Mouse (Mus musculus): Measurements from ENCODE around the gene Kcnip4.
A peak's percentile ranks its signal among the peaks of the same experiment; 100 is the strongest.

Kcnip4 gene

DNA sequence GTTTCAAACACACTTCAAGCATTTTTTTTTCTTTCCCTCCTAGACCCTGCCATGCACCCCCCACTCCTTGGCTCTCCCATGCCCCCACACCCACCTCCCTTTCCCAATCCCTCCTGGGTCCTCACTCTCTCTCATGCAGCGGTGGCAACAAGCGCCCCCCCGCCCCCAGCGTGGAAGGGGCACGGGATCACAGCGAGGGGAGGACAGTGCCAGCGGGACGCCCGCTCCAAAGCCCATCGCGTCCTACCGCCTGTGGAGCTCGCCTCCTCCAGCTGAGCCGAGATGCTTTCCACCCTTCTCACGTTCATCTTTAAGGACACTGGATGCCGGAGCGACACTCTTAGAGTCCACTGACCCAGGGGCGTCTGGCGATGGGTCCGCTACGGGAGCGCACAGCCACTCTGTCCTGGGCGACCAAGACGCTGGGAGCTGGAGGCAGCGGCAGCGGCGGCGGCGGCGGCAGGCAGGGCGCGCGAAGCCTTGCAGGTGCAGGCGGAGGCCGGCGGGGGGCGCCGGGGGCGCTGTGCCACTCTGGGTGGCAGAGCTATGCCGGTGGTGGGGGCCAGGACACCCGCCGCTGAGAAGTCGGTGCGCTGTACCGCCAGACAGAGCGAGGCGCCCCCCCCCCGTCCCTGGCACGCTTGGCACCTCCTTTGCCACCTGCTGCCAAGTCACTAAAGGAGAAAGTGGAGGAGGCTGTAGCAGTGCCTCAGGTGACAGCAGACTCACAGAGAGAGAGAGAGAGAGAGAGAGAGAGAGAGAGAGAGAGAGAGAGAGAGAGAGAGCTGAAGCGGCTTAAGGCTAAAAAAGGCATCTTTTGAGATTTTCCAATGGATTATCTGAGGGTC, at the start of gene Kcnip4:
Kcnip4 (minus strand) TSS at position 514 of the 848 bp plus-strand sequence.
- peak; percentile 39 for DNase-seq (ENCODE audit: low read depth, low spot score)

DNA sequence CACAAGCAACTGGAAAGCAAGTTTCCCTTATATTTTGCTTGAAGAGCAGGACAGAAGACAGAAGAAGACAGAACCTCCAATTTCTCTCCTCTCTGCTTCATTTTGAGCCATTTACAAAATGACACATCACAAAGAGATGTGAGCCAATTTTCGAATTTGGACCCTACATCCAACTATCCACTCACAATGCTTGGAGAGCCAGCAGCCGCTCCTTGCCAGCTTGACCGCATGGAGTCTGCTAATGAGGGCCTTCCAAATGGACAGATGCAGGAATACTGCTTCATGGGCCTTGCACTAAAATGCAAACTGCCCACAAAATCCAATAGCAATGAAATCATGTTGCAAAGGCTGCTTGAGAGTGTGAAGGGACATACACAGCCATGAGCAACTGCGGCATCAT, 47.2 kb upstream of the Kcnip4 start:
- DNase-seq (ENCODE audit: low read depth, low spot score) = no peak

DNA sequence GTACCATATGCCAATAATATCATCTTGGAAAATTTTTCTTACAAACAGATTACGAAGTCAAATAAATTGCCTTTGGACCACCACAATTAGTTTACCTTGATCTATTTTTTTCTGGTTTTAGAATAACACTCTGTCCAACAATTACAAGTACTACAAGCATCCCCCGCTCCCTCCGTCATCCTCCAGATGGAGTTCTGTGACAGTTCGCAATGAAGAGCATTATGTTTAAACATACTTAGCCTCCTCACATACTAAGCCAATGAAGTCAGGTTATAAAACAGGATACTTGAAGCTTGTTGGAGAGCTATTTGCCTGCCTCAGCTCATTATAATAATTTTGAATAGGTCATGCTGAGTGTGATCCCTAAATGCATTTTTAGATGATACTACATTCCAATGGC, 39.0 kb upstream of the Kcnip4 start:
- DNase-seq (ENCODE audit: low read depth, low spot score) = no peak

GRCm38 (mm10) chr5:49557436-49557835, 32.7 kb upstream of the Kcnip4 start:
- DNase-seq (ENCODE audit: low read depth, low spot score) = no peak

GRCm38 (mm10) chr5:49547884-49548283, 23.2 kb upstream of the Kcnip4 start:
- no peak for DNase-seq (ENCODE audit: low read depth, low spot score)

DNA sequence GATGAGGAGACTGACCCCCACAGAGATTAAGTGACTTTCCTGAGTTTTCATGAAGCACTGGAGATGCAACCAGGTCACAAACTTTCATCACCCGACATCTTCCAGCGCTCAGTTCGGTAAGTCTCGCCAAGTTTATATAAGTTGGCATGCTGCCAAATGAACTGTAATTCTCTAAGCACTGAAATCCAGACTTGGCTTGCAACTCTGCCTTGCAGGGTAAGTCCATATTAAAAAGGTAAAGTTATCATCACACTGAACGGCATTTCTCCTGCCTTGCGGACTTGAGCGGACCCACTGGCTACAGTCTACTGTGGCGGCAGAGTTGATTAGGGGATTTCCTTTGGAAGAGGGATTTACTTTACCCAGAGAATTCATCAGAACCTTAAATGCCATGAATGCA, 4.7 kb upstream of the Kcnip4 start:
- DNase-seq (ENCODE audit: low read depth, low spot score) = no peak

DNA sequence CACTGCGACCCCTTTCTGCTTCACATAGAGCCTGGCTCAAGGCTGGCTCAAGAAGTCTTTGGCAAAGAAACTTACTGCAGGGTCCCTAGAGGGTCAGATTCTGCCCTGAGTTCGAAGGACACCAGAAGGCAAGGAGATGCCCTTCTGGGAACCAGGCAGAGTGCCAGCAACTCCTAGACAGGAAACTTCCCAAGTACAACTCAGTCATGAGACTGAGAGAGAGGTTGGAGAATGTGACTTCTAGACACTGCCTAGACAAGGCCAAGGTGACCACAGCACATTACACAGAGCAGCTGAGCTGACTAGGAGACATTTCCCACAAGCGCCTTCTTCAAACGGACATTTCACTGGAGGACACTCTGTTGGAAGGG, 520 bp upstream of the Kcnip4 start:
- no peak for DNase-seq (ENCODE audit: low read depth, low spot score)

DNA sequence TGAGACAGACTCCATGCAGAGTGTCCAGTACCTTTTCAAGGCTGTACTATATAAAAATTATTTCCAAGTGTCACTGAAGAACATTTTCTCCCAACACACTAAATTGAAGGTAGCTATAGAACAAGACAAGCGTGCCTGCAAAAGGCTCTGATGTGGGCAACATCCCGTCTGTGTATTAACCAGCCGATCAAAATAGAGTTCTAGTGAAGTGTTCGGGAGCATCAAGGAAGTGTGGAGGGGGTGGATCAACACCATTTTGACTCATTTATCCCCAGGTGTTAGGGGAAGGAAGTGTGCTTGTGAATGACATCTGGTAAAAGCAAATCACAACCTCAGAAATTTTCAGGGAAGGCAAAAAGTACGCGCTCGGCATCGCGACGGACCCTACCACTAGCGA, 712 bp downstream of the Kcnip4 start:
- DNase-seq (ENCODE audit: low read depth, low spot score) = no peak

DNA sequence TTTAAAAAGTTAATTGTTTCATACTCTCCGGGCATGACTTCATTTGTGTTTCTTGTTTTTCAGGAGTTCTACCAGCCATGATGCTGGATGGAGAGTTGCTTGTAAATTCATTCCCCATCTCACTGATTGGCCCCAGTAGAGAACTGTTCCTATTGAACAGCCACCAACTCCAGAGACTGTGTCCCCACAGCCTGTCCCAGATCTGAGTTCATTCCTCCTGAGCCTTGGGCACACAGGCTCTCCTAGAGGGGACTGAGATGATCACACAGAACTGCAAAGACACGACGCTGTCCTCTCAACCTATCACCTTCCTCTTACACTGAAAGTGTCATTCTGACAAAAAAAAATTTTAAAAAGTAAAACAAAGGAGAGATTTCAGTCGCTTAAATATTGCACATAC, 1.7 kb downstream of the Kcnip4 start:
- DNase-seq (ENCODE audit: low read depth, low spot score) = no peak

GRCm38 (mm10) chr5:49498743-49499142, 26.0 kb downstream of the Kcnip4 start:
- no peak for DNase-seq (ENCODE audit: low read depth, low spot score)

- no peak for DNase-seq (ENCODE audit: low read depth, low spot score)
Measured at GRCm38 (mm10) chr5:49487270-49487669, 37.4 kb downstream of the Kcnip4 start.

DNA sequence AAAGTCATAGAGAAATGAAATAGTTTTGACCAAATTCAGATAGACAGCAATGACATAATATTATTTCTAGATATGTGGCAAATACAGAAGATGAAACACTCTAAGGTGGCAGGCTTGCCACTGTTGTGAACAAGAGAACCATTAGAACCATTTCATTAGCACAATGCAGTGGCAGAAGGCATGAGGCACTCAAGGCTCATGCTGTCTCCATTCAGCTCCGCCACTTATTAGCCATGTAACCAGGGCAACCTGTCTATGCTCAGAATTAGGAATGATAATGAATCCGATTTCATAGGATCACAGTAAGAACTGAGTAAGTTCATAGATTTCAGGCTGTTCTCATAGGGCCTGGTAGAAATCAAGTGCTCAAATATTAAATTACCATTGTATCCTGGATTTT, 54.0 kb downstream of the Kcnip4 start:
- no peak for DNase-seq (ENCODE audit: low read depth, low spot score)

- peak; percentile 5 for DNase-seq (ENCODE audit: low read depth, low spot score)
Measured at GRCm38 (mm10) chr5:49460643-49461276, 63.9 kb downstream of the Kcnip4 start.

GRCm38 (mm10) chr5:49453100-49453499, 71.6 kb downstream of the Kcnip4 start:
- no peak for DNase-seq (ENCODE audit: low read depth, low spot score)

- no peak for DNase-seq (ENCODE audit: low read depth, low spot score)
Measured at GRCm38 (mm10) chr5:49451295-49451694, 73.4 kb downstream of the Kcnip4 start.

GRCm38 (mm10) chr5:49450876-49451275, 73.8 kb downstream of the Kcnip4 start:
- no peak for DNase-seq (ENCODE audit: low read depth, low spot score)

- DNase-seq (ENCODE audit: low read depth, low spot score) = no peak
Measured at GRCm38 (mm10) chr5:49437236-49437635, 87.5 kb downstream of the Kcnip4 start.

GRCm38 (mm10) chr5:49427689-49428088, 97.0 kb downstream of the Kcnip4 start:
- no peak for DNase-seq (ENCODE audit: low read depth, low spot score)

DNA sequence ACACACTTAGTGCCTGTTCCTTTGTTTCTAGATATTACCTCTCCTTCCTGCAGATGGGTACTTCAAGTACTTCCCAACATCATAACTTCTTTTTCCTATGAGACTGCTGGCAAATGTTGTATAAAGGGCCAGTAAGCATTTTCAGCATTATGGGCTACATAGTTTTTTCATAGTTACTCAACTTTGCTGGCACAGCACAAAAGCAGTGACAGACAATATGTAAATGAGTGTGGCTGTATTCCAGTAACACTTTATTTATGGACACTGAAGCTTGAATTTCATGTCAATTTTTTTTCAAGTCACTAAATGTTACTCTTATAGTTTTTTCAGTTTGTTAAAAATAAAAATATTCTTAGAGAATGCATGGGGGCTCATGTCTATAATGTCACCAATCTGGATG, 105.0 kb downstream of the Kcnip4 start:
- DNase-seq (ENCODE audit: low read depth, low spot score) = no peak

- DNase-seq (ENCODE audit: low read depth, low spot score) = no peak
Measured at GRCm38 (mm10) chr5:49408351-49408750, 116.4 kb downstream of the Kcnip4 start.

DNA sequence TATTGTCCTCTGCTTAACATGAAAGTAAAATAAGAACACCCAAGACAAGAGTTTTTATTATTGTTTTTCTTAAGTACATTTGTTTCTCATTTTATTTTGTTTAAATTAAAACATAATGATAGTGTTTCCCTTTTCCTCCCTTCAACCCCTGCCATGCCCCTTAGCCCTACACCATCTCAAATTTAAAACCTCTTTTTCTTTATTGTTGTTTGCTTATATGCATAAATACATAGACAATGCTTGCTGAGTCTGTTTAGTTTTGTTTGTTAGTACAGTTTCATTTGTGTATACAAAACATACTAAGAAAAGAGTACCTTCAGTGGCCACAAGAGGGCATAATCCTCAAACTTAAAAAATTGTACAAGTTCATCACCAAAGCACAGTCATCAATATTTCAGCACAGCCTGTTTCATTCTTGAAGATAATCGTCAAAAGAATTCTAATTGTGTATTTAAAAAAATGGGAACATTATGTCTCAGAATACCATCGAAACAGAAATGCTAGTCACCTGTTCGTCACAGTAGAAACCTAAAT, 154.1 kb downstream of the Kcnip4 start:
- DNase-seq (ENCODE audit: low read depth, low spot score) = peak; percentile 34

- peak; percentile 61 for DNase-seq (ENCODE audit: low read depth, low spot score)
Measured at GRCm38 (mm10) chr5:49368636-49369423, 155.9 kb downstream of the Kcnip4 start.

Measured in mesoderm, embryonic 11.5 days (tissue).